Mouse (Mus musculus): ENCODE measurements around the gene Olfr483.

GRCm38 (mm10) chr7:108100549-108100948, at the start of gene Olfr483:
- TF ChIP-seq POLR2A (IDR thresholded peaks at IDR 0.05; ENCODE audit: control insufficient read depth, extremely low read depth, insufficient read depth, low read length, poor library complexity) (no peak), CTCF (IDR thresholded peaks at IDR 0.05; ENCODE audit: borderline replicate concordance, control insufficient read depth, extremely low read depth, insufficient read depth, low read length, poor library complexity) (no peak)

Data from thymus, adult 2 months (tissue).